Mouse (Mus musculus): ENCODE data around the gene Zmynd11.
"Not testable (repeated sequence)": the region's sequence is repeated elsewhere in the genome, so short reads cannot be mapped to it uniquely, and the experiment has no call there.

Zmynd11 gene

DNA sequence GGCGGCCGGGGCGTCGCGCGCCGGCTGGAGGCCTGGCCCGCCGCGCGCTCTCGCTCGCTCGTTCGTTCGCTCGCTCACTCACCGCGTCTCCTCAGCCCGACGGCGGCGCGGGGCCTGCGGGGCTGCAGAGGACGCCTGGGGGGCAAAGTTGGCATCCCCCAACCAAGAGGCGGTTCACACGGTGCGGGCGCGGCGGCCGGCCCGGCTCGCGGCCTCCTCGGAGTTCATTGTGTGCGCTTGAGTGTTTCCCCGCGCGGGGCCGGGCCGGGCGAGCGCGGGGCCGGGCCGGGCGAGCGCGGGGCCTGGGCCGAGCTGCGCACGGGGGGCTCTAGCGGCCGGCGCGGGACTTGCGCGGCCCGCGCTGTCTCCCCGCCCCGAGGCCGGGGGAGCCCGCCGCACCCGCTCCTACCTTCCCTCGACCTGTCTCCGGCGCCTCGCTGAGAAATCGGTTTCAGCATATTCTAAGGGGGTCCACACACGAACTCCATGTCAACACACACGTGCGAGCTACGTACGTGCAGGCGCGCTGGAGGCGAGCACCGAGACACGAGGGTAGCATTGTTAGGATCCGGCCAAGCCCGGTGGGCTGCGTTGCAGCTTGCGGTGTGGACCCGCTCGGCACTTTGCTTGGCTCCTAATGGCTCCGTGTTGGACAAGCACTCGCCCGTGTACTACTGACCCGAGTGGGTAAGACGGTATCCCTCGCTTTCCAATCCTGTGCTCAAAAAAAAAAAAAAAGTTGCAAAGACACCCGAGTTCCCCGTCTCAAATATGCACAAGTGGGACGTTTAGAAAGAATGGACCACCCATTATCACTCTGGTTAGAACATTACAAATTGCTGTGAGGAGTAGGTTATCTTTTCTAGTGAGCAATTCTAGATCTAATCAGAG is at the start of gene Zmynd11:
TSS of gene Zmynd11 (minus strand) at position 685 of the 891 bp plus-strand sequence.
- peak; percentile 43 to 74 for DNase-seq

DNA sequence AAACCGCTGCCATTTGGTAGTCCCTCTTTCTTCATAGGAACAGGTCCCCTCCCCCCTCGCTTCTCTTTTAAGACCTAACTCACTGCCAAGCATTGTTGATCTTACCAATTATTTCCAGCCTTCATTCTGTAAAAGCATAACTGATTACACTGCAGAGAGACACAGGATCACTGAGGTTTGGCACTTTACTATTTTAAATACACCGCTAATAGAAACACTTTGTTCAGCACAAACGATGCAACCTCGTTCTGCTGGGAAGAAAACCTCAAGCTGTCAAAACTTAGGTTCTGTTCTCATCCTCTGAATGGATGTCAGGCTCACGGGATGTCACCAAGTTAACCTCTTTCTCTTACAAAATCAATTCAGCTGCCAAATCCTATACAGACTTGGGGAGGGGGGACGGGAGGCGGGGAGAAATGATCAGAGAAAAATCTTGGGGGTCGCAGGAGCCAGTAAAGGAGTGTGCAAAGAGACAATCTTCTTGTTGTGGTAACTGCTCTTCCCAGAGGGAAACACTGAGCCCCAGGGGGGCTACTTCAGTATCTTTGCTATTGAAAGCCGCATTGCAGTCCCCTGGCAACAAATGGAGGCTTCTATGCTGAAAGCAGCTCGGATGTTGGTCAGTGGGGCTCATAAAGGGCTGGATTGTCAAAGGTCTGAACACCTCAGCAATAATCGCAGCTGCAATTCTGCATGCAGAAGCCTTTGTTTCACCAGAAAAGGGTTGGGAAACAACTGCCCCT is 30.9 kb upstream of the Zmynd11 start:
- DNase-seq: peak in 1 of 2 experiments; percentile 4

DNA sequence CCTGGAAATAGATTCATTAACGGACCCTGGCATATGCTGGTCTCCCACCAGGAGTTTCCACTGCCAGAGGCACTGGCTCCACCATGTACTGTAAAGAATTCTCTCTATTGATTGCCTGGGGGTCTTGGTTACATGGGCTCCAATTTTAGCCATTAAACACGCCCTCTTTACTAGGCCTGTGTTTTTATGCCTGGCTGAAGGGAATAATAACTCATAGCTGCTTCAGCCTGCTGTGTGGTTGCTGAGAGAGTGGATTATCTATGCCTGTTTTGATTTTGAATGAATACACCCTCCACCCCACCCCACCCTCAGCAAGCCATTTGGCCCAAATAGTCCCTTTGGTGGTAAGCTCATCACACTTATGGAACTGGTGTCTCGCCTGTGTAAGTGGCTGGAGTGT is 20.9 kb upstream of the Zmynd11 start:
- DNase-seq: no peak

DNA sequence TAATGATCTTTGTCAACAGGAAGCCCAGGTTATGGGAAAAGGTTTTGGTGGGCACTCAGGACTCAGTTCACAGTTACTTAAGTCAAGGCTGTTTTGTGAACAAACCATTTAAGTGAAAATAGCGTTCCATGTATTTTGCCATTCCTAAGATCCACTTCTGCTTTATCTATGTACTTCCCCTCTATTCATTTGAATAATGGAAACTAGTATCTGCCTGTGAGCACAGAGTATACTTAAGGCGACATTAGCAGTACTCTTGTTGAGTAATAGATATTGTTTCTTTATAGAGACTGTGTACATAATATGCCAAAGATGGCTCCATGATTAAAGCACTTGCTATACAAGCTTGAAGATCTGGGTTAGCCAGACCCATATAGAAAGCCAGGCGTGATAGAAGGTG is 18.6 kb upstream of the Zmynd11 start:
- no peak for DNase-seq

DNA sequence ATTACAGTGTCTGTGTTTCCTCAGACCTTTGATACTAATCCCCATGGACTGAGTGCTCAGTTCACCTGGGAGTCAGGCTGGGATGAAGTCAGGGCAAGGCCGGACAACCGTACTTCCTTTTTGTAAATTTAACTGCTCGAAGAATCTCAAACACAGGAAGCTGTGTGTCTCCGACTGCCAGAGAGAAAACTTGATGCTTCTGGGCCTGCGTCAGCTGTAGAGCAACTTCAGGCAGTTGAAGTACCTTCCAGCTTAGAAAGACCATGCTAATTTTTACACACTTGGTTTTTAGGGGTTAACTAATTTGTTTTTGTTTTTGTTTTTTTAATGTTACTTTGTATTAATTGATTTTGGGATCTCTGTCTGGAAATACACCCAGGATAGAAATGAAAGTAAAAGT is 10.8 kb upstream of the Zmynd11 start:
- DNase-seq: no peak

DNA sequence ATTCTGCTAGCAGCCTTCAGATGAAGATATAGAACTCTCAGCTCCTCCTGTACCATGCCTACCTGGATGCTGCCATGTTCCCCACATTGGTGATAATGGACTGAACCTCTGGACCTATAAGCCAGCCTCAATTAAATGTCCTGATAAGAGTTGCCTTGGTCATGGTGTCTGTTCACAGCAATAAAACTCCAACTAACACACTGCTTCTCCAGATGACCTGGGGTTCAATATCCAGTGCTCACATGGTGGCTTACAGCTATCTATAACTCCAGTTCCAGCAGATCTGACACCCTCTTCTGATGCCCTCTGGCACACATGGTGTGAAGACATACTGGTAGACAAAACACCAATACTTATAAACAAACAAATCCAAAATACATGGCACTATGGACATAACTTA is 8.9 kb upstream of the Zmynd11 start:
- no peak for DNase-seq

DNA sequence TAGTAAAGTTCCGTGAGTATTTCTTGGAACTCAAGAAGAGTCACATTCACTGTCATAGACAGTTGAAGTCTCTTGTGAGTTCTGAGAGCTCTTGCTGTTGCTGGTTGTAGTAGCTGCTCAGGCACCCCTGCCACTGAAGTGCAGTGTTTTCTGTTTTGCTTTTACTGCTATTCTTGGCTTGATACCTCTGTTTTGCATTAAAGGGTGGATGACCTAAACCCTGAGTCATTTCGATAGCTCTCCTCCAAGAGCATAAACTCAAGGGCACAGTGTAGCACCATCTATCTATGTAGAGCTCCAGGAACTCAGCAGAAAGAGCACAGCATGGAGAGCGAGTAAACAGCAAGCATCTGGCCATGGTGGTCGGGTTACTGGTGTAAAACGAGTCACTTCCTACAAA is 2.1 kb upstream of the Zmynd11 start:
- no peak for DNase-seq

DNA sequence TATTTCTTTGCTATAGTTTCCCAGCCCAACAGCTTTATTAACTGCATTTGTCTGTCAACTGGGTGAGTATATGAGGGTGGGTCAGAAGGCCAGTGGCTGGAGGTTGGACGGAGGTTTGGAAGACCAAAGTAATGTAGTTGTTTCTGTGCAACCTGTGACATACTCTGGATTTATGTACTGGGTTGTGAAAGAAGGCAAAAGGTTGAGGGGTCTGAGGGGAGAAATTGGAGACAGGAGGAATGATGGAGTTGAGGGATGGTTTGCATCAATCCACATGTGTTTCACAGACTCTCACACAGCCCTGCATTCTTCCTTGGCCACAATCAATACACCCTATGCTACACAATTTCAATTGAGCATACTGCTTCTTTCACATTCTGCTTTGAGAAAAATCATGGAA is 1.4 kb upstream of the Zmynd11 start:
- no peak for DNase-seq

DNA sequence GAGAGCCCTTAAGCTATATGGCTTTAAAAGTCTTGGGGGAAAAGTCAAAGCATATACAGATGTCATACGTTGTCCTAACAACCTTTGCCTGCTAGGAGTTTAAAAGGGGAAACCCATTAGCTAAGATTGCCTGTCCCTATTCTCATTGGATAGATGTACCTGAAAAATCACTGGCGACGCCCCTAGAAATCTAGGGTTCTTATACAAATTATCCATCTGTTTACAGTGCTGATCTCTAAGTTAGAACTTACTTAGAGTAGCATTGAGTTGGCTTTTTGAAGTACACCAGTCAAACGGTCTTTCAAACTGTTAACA is 364 bp upstream of the Zmynd11 start:
- no peak for DNase-seq

DNA sequence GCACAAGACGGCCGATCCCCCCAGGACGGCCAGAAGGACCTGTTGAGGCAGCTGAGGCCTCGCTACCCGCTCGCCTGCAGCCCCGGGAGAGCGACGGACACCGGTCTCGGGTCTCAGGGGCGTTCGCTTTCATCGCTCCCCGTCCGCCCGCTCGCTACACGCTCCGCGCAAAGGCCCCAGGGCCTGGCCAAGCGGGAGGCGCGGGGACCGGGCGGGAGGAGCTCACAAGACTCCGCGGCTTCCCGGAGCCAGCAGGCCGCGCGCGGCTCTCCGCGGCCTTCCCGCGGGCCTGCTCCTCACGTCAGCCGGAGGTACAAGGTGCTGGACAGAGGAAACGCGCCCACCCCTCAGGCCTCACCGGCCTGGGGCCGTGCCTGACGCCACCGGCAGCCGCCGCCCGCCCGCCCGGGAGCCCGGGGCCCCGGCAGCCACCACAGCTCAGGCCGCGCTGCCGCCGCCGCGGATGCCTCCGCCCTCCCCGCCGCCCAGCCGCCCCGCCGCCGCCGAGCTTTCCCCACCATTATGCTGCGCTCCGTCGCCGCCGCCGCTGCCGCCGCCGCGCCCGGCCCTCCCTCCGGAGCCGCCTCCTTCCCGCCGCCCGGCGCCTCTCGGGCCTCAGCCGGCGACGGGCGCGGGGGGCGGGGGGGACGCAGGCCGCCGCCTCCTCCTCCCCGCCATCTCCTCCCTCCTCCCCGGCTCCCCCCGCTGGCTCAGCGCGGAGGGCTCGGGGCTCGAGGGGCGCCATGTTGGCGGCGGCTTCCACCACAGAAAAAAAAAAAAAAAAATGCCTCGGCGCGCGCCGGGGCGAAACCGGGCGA is 1.1 kb downstream of the Zmynd11 start:
- peak; percentile 70 to 79 for DNase-seq

DNA sequence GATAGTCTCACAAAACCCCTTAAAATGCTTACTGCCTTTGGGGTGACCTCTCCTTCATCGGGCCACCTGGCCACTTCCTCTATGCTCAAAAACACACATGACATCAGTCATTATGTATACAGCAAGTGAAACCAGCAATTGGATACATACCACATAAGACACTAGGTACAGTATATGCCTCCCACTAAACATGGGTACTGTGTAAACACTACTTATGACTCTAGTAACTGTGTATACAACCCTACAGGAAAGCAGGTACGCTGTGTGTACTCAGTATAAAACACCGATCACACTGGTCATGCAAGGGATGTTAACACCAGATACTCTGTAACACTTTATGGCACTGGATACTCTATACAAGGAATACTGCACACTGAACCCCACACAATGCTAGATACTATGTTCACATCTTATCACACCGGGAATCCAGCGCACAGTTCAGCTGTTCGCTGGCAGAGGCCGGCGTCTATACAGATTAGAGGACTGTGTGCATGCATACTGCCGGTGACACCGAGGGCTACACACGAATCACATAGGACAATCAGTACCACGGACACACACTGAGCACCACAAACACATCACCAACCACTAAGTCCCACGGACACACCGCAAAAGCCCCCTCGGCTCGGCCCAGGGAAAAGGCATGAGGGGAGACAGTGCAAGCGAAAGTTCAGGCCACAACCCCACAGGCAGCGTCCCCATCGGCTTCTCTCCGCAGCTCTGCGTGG is 1.9 kb downstream of the Zmynd11 start:
- no peak for DNase-seq

DNA sequence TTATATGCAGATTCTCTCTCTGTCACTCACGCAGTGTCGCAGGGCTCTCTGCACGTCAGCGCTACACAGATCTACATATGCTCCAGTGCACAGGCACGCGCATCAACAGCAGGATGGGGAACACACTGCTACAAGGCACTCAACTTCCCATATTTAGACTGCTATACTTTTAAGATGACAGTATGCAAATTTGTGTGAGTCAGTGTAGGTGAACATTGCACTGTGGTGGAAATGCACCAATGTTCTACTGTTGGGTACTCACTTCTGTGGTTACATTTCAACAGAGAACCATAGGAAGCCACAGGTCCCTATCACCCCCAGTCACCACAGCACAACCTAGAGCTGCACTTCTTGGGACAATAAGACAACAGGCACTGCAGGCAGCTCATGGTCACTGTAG is 5.1 kb downstream of the Zmynd11 start:
- DNase-seq: no peak

DNA sequence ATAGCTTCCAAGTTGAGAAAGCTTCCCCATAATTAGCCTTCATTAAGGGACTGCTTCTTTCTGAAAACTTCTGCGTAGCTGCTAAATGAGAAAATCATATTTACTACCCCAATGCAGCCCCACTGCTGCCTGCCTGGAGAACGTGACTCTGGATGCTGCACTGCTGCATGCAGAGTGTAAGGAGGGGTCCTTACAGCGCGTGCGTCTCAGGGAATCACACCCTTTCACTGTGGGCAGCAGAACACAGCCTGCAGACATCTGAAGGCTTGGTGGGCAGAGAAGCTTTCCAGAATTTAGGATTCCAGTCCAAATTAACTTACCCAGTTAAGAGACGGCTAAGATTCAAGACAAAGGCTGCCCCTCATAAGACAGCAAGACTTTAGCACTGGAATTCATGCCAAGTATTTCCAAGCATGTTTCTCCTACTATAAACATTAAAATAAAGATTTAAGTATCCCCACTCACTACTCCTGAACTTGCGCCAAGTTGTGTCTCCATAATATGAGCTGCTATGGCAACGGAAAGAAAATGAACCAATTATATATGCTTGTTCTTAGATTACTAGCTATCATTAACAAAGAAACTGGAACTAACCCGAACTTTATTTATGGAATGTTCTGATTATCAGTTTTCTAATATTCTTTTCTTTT is 7.2 kb downstream of the Zmynd11 start:
- no peak for DNase-seq

DNA sequence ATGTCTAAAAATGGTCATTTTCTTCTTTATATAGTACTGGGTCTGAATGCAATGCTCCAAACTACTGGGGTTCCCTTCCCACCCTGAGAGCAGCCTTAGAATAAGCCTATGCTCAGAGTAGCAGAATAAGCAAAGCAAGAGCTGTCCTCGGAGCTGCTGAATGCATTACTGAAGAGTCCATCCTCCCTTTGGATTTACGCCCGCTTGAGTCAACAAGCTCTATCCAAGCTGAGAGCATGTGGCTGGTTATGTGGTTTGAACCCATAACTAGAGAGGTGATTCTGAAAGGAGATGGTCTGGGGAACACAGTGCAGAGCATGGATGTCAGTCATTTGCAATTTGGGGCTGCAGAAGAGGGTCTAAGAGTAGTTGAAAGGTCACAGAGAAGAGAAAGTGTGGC is 11.4 kb downstream of the Zmynd11 start:
- DNase-seq: no peak

DNA sequence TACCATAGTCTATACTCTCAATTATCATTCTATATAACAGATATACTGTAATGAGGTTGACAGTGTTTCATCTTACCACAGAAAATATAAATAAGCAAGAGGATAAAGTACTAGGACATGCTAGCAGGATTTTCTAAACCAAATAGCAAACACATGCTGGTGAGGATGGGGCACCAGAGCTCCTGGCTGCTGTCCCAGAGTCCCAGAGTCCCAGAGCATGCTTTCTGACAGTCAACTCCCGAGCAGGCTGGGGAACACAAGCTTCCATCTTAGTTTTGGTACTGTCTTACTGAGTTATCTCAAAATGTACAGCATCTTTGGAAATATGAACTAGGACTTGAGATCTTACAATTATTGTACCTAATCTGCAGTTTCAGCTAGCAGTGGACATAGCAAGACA is 14.8 kb downstream of the Zmynd11 start:
- peak; percentile 55 to 62 for DNase-seq

DNA sequence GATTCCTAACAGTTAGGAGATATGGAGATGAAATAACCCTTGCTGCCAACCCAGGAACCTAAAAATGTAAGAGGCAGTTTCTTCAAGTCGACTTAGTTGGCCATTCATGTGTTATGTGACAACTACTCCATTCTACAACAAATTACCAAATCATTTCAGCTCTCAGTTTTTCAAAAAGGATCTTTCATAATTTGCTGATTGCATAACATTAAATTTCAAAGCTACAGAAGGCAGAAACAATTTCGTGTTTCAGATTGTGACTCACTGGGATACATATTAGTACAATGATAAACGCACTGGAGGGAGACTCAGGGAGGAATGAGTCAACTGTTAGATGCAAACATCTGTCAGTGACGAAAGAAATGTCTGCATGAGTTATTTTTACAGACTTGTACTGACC is 15.3 kb downstream of the Zmynd11 start:
- no peak for DNase-seq

DNA sequence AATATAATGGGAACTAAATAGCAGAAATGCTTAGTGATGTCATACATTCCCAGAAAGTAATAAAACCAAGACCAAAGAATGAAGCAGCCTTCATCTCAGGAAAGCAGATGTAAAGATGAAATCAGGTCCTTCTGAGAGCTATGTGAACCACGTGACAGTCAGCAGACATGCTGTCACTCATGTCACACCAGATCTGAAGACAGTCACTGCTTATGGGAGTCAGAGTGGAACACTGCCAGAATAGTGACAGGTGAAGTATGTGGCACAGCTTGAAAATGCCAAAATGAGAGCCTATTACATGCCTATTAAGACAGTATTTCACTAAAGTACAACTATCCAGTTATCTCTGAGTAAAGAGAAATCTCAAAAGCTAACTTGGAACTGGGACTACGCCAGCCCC is 26.9 kb downstream of the Zmynd11 start:
- DNase-seq: no peak

DNA sequence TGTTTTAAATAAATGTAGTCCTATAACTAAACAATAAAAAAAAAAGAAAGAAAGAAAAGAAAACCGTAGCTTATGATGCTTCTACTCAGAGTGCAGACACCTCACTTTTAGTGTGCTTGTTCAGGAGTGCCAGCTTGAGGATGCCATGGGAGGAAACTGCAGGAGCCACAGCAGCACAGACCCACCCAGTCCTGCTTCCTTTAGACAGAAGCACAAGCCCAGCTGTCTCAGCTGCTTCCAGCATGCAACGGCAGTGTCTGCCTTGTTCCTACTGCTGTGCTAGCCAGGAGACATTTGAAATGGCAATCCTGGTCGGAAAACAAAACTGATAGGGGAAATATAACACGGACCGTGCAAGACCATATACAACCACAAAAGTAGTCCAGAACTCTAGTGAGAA is 28.1 kb downstream of the Zmynd11 start:
- DNase-seq: no peak

DNA sequence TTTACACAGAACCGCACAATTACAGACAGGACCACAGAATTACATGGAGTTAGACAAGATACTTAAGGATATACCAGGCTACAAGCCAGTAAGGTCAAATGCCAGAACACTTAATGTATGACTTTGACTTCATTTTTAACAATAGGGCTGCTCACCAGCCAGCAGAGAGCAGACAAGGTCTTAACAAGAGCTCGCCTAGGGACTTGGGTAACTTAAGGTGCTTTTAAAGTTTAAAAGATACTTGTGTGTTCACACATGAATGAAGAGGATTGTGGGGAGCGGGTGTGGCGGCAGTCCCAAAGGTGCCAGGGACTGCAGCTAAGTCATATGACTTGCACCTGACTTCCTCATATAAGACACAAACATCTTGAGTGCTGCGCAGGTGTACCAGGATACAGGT is 32.9 kb downstream of the Zmynd11 start:
- not testable (repeated sequence) for DNase-seq

DNA sequence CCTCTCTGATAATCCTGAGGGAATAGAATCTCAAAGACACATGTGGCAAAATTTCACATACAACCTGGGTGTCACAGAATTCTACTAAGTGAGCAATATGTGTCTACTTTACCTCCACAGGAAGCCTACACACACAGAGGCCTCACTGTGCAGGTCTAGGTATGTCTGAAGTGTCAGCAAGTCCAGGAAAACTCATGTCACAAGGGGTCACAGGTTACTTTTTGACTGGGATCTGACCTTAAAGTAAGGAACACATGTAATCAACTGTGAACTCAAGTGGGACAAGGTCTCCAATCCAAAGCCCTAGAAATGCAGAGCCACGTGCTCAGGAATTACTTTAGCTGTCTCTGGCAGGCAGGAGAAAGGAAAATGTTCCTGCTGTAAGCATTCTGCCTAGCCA is 36.1 kb downstream of the Zmynd11 start:
- DNase-seq: no peak

DNA sequence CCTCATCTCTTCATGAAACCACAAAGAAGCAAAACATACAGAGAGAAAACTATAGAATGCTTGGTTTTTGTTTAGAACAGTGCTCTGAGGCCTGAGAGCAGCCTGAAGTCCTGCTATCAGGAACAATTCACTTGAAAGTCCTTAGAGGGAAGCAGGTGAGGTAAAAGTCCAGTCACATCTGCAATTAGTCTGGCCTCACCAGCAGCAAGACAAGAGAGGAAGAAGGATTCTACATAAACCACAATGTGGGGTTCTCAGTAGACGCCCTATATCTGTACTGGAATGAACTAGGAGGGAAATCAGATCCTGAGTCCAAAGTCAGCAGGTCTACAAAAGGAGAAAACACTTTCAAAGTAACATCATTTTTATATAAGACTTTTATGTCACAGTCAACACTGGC is 49.9 kb downstream of the Zmynd11 start:
- no peak for DNase-seq

DNA sequence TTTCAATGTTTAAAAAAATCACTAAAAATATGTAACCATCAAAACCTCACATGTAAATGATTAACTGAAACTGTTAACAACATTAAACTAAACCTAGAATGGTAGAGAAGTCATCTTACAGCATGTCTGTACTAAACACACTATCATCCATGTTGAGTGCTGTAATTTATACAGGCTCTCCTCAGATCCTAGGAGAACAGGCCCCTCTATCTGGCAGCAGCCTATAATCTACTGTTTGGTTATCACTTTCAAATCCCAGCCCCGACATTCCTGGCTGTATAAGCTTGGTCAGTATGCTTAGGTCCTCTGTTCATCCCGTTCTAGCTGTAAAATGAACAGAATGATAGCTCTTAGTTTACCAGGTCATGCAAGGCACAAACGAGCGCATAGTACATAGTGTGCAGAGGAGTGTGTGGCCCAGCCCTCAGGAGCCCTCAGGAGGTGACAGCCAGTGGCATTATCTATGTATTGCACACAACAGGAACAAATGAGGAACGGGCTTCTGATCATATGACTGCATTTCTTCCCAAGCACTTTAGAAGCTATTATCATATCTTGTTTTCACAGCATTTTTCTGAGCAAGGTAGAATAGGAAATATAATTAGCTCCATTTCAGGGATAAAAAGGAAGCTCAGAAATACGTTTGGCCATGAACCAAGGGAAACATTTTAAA is 51.5 kb downstream of the Zmynd11 start:
- DNase-seq: no peak
